Mouse (Mus musculus) liver, postnatal 0 days (tissue): ENCODE measurements around the gene Abcb7.

Experiments used
- CTCF ChIP-seq: sonication (generic); IDR thresholded peaks from 2 replicates; pipeline ENCODE4 v1.5.1; 2016; ENCODE audit warnings: antibody characterized with exemption, low read depth
- EP300 ChIP-seq: IDR thresholded peaks from 2 replicates; pipeline ENCODE4 v1.6.1; 2016; ENCODE audit warnings: antibody characterized with exemption, low read depth, mild to moderate bottlenecking

DNA sequence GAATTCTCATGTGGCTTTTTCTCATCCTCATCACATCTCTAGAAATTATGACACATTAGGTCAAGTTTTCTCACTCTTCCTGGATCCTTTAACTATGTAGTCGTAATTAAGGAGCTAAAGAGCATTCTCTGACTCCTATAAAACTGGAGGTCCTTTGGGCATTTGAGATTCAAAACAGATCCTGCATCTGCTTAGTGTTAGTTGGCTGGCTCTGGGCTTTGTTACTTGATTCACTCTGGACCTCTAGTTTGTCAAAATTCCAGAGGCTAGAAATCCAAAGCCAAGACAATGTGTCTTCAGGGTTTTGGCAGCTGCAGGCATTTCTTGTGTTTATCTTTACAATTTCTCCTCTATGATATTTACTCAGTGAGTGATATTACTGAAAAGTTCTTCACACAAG lies 157.1 kb downstream of the Abcb7 start:
- TF ChIP-seq CTCF: no peak
- TF ChIP-seq EP300: no peak
